Comparison of ENCODE assay signal across 26 mouse cellular contexts in the genomic region with DNA sequence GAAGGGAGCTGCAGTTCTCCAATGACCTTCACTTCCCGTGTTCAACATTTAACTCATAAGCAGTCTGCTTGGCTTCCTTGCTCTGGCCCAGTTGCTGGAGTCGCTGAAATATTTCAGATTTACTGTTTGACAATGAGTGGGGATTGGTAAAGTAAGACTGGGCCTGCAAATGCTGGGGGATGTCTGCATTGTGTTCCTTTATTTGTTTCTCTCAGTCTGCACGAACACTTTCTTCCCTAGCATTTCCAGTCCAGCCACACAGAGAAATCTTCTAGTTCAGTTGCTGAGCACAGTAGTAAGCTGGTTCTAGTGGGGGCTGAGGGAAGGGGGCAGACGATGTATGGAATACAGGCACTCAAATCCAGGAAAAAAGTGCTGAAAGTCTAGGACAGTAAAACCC. TPM values are rescaled to one million over a fixed set of nuclear protein-coding genes. Genes with fewer than 3 reads are reported as not detected.
"Had no signal": no experiment of that assay in that cellular context is flagged by ENCODE, and none has a peak within 500 bp of the region (broad histone marks: within the 10 kb centered on the region; RNA-seq: fewer than 3 reads in every experiment).

No protein-coding gene starts in this region.

- ATAC-seq: liver, postnatal 0 days; lung, postnatal 0 days had no signal

- H3K4me2 ChIP-seq: liver, embryonic 15.5 days; lung, embryonic 15.5 days; midbrain, embryonic 12.5 days; neural tube, embryonic 12.5 days had no signal

- H3K4me3 ChIP-seq: liver, embryonic 15.5 days; lung, embryonic 15.5 days; megakaryocyte, embryonic 14.5 days; midbrain, embryonic 12.5 days; neural tube, embryonic 12.5 days had no signal

- H3K27ac ChIP-seq: liver, embryonic 15.5 days; lung, embryonic 15.5 days; macrophage; midbrain, embryonic 12.5 days; neural tube, embryonic 12.5 days had no signal

- H3K36me3 ChIP-seq: liver, embryonic 15.5 days; lung, embryonic 15.5 days; midbrain, embryonic 12.5 days; neural tube, embryonic 12.5 days had no signal

- H3K9me3 ChIP-seq: liver, embryonic 15.5 days; lung, embryonic 15.5 days; midbrain, embryonic 12.5 days; neural tube, embryonic 12.5 days had no signal

- H3K9ac ChIP-seq: liver, embryonic 15.5 days; liver, postnatal 0 days; lung, embryonic 15.5 days; midbrain, embryonic 12.5 days; neural tube, embryonic 12.5 days had no signal

- DNase-seq: liver, postnatal 0 days; lung, adult 2 months; lung, postnatal 14 days; lung, postnatal 36 days; retina, postnatal 1 day; right cerebral cortex, adult 18-20 months; right cerebral cortex, postnatal 25 days; right cerebral cortex, postnatal 4 days; spleen, adult 18-20 months; thymus, adult 18-20 months; thymus, postnatal 14 days; thymus, postnatal 36 days had no signal

RNA-seq across cellular contexts. Expression of gene Bsx, which starts 1.0 kb away (rescaled TPM):
- total RNA-seq: megakaryocyte progenitor cell, adult 5-6 weeks; midbrain, postnatal 0 days; monocyte, adult 5-6 weeks had no signal
- polyA plus RNA-seq: liver, embryonic 15.5 days; liver, postnatal 0 days; lung, embryonic 15.5 days; lung, postnatal 0 days; macrophage; neural tube, embryonic 12.5 days; neural tube, embryonic 14.5 days; small intestine, adult 2 months; stomach, embryonic 16.5 days; thymus, postnatal 0 days had no signal
